Mouse (Mus musculus) spleen, postnatal 10 days (tissue): ENCODE measurements around the gene Chp1.
A peak's percentile ranks its signal among the peaks of the same experiment; 100 is the strongest.
"Not testable (repeated sequence)": the region's sequence is repeated elsewhere in the genome, so short reads cannot be mapped to it uniquely, and the experiment has no call there.

Source experiments
- DNase-seq, 2 experiments: peaks; one replicate each; pipeline ENCODE4 v3.0.0; 2021 to 2022; ENCODE audit warnings: low spot score in 2 of 2

Chp1 gene

DNA sequence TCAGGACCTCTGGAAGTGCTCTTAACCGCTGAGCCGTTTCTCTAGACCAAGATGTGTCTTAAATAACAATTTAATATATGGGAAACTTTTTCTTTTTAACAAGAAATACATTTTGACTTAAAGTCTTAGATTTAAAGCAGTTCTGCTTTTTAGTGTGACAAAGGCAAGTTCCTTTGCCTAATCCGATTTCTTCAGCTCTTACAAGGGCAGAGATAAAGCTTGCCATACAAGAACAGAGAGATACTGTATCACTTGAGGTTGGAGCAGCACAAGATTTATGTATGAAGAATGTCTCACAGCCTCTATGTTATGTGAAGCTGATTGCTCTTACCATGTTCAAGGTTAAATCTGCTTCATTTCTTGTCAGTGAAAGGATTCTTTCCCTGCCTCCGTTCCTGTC is 17.8 kb downstream of the Chp1 start:
- no peak for DNase-seq

GRCm38 (mm10) chr2:119566182-119566855 is 18.8 kb downstream of the Chp1 start:
- no peak for DNase-seq

DNA sequence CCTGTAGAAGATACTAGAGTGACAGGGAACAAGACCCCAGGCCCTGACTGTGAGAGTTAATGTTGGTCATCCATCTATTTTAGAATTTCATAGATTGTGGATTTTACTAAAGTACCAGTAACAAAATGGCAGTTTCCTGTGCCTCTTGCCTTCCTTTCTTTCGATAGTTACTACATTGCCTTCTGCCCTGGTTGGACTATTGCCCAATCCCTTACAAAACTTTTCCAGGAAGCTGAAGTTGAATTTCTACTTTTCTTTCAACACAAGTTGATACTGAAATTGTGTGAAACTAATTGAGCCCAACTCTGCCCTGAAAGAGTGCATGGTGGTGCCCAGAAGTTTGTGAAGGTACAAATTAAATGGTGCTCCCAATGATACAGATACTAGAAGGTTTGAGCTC is 25.0 kb downstream of the Chp1 start:
- no peak for DNase-seq

DNA sequence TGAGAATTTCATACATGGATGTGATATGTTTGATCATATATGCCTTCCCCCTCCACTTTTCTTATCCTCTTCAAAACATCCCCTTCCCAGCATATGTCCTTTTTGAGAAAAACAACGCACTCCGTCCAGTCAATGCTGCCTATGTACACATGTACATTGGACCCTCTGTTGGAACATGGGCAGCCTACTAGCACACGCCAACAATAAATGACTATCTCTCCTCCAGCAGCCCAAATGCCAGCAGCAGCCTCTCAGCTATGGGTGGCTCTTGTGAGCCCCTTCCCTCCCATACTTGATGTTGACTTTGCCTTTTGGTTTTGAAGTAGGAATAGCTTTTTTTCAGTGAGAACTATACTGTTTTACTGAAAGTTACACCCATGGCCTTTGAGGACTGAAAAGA is 34.1 kb downstream of the Chp1 start:
- DNase-seq = no peak

DNA sequence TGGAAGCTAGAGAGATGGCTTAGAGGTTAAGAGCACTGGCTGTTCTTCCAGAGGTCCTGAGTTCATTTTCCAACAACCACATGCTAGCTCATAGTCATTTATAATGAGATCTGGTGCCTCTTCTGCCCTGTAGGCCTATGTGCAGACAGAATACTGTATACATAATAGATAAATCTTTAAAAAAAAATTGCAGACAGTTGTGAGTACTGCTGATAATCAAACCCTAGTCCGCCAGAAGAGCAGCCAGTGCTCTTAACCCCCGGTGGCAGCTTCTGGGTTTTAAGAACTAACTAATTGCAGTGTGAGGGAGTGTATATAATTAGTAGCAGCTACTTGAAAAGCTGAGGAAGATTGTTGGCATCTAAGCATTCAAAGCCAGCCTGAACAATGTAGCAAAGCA is 35.9 kb downstream of the Chp1 start:
- no peak for DNase-seq

- no peak for DNase-seq
These were observed 36.8 kb downstream of the Chp1 start for GRCm38 (mm10) chr2:119584282-119584681.

- peak; percentile 68 to 88 for DNase-seq
These were observed 39.9 kb downstream of the Chp1 start for GRCm38 (mm10) chr2:119587383-119587782.

GRCm38 (mm10) chr2:119591247-119591646 is 43.8 kb downstream of the Chp1 start:
- DNase-seq = peak in 1 of 2 experiments; percentile 44

- DNase-seq = no peak
These were observed 46.2 kb downstream of the Chp1 start for GRCm38 (mm10) chr2:119593765-119594112.

DNA sequence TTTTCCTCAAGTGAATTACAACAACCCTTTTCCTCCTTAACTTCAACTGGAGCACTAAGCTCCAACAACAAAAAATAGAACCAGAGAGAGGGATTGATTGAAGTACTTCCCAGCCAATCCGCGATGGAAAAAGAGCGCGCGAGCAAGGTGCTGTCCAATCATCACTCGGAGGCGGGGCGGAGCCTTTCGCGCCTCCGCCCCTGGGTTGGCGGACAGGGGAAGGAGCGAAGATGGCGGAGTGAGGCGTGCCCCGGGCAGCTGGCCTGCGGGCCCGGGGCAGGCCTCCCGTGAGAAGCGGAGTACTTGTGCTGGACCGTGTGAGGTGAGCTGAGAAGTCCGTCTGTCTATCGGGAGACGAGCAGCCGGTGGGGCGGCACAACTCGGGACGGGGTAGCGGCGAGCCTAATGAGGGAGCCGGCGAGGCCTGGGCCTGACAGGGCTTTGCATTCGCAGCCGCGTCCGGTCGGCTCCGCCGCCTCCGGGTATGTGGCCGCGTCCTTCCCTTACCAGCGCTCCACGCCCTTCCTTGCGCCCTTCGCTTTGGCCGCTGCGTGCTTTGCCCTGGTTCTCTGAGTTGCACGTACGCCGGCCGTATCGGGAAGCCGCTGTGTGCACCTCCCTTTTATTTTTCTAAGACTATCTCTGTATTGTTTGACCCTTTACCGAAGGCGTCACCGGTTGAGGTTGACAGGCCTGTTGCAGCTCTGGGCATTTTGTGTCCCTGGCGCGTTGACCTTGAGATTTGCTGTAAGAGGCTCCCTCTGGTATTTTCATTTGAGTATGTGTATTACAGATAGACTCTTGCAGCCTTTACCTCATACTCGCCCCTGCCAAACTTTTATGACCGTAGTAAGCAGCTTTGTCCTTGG is 46.9 kb downstream of the Chp1 start:
- DNase-seq = peak; percentile 97 to 98

- DNase-seq = no peak
These were observed 47.8 kb downstream of the Chp1 start for GRCm38 (mm10) chr2:119595308-119595707.

DNA sequence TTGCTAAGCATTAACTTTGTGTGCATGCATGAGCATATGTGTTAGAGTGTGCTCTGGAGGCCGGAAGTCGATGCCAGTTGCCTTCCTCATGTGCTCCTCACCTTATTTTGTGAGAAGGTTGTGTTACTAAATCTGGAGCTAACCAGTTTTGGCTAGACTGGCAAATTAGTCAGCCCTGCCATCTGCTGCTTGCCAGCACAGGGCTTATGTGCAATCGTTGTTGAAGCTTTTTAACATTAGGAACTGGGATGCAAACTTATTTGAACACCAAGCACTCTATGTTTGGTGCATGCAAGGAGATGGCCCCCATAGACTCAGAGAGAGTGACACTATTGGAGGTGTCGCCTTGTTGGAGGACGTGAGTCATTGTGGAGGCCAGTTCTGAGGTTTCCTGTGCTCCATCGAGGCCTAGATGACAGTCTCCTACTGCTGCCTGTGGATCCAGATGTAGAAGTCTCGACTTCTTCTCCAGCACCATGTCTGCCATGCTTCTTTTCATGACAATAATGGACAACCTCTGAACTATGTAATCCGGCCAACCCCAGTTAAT is 49.4 kb downstream of the Chp1 start:
- no peak for DNase-seq

- DNase-seq = no peak
These were observed 53.5 kb downstream of the Chp1 start for GRCm38 (mm10) chr2:119601027-119601426.

- DNase-seq = not testable (repeated sequence)
These were observed 54.1 kb downstream of the Chp1 start for GRCm38 (mm10) chr2:119601575-119601974.

GRCm38 (mm10) chr2:119602488-119602887 is 55.0 kb downstream of the Chp1 start:
- DNase-seq = no peak

DNA sequence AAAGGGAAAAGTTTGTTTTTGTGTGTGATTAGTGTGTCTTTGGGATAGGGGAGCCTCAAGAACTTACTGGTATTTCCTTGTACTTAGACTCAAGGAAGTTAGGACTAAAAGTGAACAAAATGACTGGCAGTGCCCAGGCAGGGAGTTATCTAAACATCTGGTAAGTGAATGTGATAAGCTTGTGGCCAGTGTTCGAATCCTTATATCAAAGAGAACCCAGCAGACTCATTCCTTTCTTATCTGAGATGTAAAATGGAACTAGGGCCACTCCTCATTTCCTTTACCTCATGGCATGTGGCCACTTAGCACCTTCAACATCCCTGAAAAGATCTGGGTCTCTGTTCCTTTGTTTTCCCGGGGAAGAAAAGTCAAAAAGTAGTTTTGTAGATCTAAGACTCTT is 56.4 kb downstream of the Chp1 start:
- no peak for DNase-seq

GRCm38 (mm10) chr2:119605361-119605973 is 58.0 kb downstream of the Chp1 start:
- DNase-seq = peak; percentile 58 to 59

DNA sequence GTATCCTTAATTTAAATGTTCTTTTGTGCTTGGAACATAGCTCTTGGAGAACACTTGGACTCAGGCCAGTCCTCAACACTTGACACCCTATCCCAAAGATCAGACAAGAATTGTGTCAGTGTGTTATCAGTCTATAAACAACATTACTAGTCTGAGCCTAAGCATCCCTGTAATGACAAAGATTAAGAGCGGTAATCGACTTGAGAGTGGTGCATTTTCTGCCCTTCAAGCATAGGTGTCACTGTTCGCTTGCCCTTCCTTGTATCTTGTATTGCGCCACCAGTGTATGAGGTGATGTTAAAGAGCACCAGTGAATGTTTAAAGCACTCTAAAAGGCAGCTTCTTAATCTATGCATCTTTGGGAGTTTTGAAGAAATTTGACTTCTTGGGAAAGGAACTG is 59.5 kb downstream of the Chp1 start:
- DNase-seq = no peak

GRCm38 (mm10) chr2:119617841-119618198 is 70.3 kb downstream of the Chp1 start:
- no peak for DNase-seq

- DNase-seq = peak; percentile 91 to 97
These were observed 70.9 kb downstream of the Chp1 start, which contains the start of the genes Nusap1 and Oip5 for GRCm38 (mm10) chr2:119618199-119618982. TSS of gene Nusap1 (plus strand) at chr2:119618298. TSS of gene Oip5 (minus strand) at chr2:119618469.

DNA sequence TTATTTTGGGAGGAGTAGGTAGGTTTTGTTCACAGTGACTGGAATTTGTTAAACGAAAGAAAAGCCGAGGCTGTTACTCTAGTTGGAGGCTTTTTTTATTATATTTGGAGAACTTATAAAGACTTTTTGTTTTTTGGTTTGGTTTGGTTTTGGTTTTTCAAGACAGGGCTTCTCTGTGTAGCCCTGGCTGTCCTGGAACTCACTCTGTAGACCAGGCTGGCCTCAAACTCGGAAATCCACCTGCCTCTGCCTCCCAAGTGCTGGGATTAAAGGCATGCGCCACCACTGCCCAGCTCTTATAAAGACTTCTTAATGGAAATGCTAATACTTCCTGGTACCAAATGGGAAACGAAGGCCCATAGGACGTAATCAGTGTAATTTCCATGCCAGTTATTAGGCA is 71.5 kb downstream of the Chp1 start:
- not testable (repeated sequence) for DNase-seq

GRCm38 (mm10) chr2:119621302-119621701 is 73.8 kb downstream of the Chp1 start:
- DNase-seq = no peak
